Mouse (Mus musculus) lung, embryonic 16.5 days (tissue): Measurements from ENCODE around the gene Suclg1. TPM values are rescaled to one million over a fixed set of nuclear protein-coding genes. Genes with fewer than 3 reads are reported as not detected.

Source experiments
- ATAC-seq: fragments of 200-750 bp; cut with Nextera tagmentation; 2 replicates; pipeline ENCODE4 v1.8.0; 2017; ENCODE audit warnings: low read depth, mild to moderate bottlenecking, moderate library complexity
- H3K27ac ChIP-seq: fragments of 300-500 bp; sonication (generic); 2 replicates; pipeline ENCODE4 v1.5.1; 2014; ENCODE audit warnings: mild to moderate bottlenecking, control low read depth, low read length
- H3K27me3 ChIP-seq: fragments of 300-500 bp; sonication (generic); 2 replicates; pipeline ENCODE4 v1.6.1; 2014; ENCODE audit warnings: low read depth, low read length, mixed read lengths; ENCODE audit not compliant: control insufficient read depth, insufficient read depth
- H3K36me3 ChIP-seq: fragments of 300-500 bp; sonication (generic); 2 replicates; pipeline ENCODE4 v1.6.1; 2014; ENCODE audit warnings: low read length; ENCODE audit not compliant: control insufficient read depth, insufficient read depth
- H3K4me1 ChIP-seq: fragments of 300-500 bp; sonication (generic); replicated peaks from 2 replicates; pipeline ENCODE4 v1.6.1; 2014; ENCODE audit warnings: low read length, mixed read lengths; ENCODE audit not compliant: control insufficient read depth, insufficient read depth
- H3K4me2 ChIP-seq: fragments of 300-500 bp; sonication (generic); 2 replicates; pipeline ENCODE4 v1.6.1; 2014; ENCODE audit warnings: low read depth, low read length, control low read depth
- H3K4me3 ChIP-seq: fragments of 300-500 bp; sonication (generic); 2 replicates; pipeline ENCODE4 v1.5.1; 2014; ENCODE audit warnings: mild to moderate bottlenecking, low read length, control low read depth
- H3K9ac ChIP-seq: fragments of 300-500 bp; sonication (generic); 2 replicates; pipeline ENCODE4 v1.6.1; 2014; ENCODE audit warnings: low read length, control low read depth
- H3K9me3 ChIP-seq: fragments of 300-500 bp; sonication (generic); 2 replicates; pipeline ENCODE4 v1.6.1; 2016; ENCODE audit warnings: low read length; ENCODE audit not compliant: control insufficient read depth
- WGBS: fragments of 180-500 bp; shearing (Covaris S2); extraction: QIAGEN DNeasy Blood & Tissue Kit; methylation state at CpG from one replicate; pipeline ENCODE4 v1.1.7; 2014; 5-methylcytosine and 5-hydroxymethylcytosine counted together
- polyA plus RNA-seq: library from polyadenylated mRNA; unstranded; fragments of >200 nt; fragmentation: Nextera tagmentation; extraction: Ambion mirVana; gene quantifications from 2 replicates; pipeline ENCODE4 v1.2.1, GENCODE M21; 2015

Gene Suclg1
- polyA plus RNA-seq: 148 and 151 TPM in 2 replicates

DNA sequence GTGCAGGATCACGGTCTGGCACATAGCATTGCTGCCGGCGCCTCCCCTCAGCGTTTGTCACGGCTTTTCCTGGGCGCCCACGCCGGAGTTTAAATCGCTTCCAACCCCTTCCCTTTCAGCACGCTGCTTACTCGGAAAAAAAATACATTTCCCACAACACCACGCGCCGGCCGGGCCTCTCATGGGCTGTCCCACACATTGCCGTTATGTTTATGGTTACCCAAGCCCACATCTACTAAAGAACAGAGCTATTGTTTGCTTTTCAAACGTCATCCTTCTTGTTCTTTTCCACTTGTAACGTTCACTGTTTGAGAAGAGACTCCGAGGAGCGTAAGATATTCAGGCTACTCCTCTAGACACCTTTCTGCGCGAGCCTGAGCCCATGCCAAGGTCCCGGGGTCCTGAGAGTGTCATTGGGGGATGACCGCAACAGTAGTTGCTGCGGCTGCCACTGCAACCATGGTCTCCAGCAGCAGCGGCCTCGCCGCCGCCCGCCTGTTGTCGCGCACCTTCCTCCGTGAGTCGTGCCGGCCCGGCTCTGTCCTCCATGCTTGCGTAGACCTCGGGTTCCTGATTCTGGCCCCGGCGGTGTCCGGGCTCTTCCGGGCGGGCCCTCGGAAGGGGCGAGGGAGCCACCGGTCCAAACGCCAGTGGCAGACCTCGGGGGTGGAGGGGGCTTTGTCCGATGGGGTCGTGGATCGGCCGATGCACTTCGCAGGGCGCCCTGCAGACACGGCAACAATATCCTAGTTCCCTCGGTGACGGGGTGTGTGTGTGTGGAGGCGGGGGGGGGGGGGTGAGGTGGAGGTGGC is at the start of gene Suclg1:
Suclg1 (plus strand) TSS at position 146 of the 812 bp plus-strand sequence.
- H3K36me3 ChIP-seq: no peaks in the 10 kb centered on the region
- under 1% methylated on average over 56 of the region's 58 CpGs for WGBS
- H3K4me2 ChIP-seq: peak within 1 kb of the TSS; percentile 77
- H3K9me3 ChIP-seq: no peaks in the 10 kb centered on the region
- no peaks in the 10 kb centered on the region for H3K27me3 ChIP-seq
- H3K9ac ChIP-seq: peak within 1 kb of the TSS; percentile 98
- peaks cover 8% of the 10 kb centered on the region for H3K4me1 ChIP-seq
- H3K4me3 ChIP-seq: peak within 1 kb of the TSS; percentile 96
- H3K27ac ChIP-seq: peak within 1 kb of the TSS; percentile 81
- peak; percentile 97 for ATAC-seq

DNA sequence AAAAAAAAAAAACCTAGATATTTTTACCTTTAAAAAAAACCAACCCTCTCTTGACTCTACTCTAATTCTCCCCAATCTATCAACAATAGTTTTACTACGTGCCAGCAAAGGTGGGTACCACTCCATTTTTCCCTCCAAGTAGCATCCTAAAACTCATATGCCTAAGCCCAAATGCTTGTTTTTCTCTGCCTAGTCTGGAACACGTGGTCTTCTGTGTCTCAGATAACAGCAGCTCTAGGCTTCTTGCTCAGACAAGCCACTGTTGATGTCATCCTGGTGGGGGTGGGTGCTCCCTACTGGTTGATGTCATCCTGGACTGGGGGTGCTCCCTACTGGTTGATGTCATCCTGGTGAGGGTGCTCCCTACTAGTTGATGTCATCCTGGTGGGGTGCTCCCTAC is 44.5 kb upstream of the Suclg1 start:
- 65% methylated on average over 2 of the region's 2 CpGs for WGBS
- Histone ChIP-seq H3K27ac (no peak overlapping the region), H3K36me3 (no peaks in the 10 kb centered on the region), H3K4me3 (no peak overlapping the region), H3K27me3 (no peaks in the 10 kb centered on the region), H3K4me1 (no peaks in the 10 kb centered on the region), H3K9me3 (no peaks in the 10 kb centered on the region), H3K9ac (no peak overlapping the region), H3K4me2 (no peak overlapping the region)
- no peak for ATAC-seq

DNA sequence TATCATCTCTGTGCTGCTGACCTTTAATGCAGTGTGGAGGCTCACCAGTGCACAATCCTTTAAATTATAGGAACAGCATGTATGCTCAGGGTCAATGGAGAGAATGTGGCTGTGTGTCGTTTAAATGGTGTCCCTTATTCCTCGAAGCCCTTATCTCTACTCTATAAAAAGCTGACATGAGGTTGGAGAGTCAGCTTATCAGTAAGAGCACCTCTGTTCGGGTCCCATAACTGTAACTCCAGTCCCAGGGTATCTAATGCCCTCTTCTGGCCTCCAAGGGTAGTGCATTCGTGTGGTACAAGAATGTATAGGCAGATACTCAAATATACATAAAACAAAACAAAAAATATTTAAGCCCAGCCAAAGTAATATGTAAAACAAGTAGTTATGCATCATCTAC is 43.2 kb upstream of the Suclg1 start:
- Histone ChIP-seq H3K4me3 (no peak overlapping the region), H3K9ac (no peak overlapping the region), H3K4me2 (no peak overlapping the region), H3K4me1 (no peaks in the 10 kb centered on the region), H3K27ac (no peak overlapping the region), H3K36me3 (no peaks in the 10 kb centered on the region), H3K9me3 (no peaks in the 10 kb centered on the region), H3K27me3 (no peaks in the 10 kb centered on the region)
- no peak for ATAC-seq
- 68% methylated on average over 4 of the region's 4 CpGs for WGBS

DNA sequence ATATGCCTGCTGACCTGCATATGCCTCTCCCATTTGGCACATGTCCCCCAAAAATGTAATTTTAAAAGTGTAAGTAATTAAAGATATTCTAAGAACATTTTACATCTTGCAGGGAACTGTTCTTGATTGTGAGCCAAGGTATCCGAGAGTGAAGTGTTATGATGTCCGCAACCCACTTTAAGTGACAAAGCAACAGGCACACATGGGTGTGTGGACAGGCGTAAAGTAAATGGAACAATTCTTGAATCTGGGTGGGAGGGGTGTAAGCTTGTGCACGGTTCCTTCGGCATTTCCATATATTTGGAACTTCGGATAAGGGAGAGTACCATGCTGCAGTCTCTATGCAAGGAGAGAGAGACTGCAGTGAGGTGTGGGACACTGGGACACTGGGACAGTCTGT is 38.6 kb upstream of the Suclg1 start:
- no peak overlapping the region for H3K27ac ChIP-seq

DNA sequence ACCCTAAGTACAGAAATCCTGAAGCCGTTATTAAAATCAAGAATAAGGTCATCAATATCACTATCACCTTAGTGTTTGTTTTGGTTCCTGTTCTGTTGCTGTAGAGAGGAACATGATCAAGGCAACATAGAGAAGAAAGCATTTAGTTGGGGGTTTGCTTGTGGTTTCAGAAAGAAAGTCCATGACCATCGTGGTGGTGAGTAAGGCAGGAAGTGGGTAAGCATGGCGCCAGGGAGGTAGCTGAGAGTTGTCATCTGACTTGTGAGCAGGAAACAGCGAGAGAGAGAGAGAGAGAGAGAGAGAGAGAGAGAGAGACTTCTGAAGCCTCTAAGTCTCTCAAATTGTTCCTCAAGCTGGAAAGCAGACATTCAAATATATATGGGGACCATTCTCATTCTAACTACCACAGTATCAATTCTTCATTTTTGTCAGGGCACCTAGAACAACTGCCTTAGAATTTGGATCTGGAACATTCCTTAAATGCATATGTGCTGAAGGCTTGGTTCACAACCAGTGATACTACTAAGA is 37.7 kb upstream of the Suclg1 start:
- Histone ChIP-seq H3K9ac (no peak overlapping the region), H3K4me3 (no peak overlapping the region), H3K27ac (no peak overlapping the region), H3K4me1 (no peaks in the 10 kb centered on the region), H3K36me3 (no peaks in the 10 kb centered on the region), H3K27me3 (no peaks in the 10 kb centered on the region), H3K4me2 (no peak overlapping the region), H3K9me3 (no peaks in the 10 kb centered on the region)
- WGBS: 60% methylated on average over 4 of the region's 4 CpGs
- no peak for ATAC-seq

More for the DNA sequence above, 38.6 kb upstream of the Suclg1 start:
- Histone ChIP-seq H3K4me3 (no peak overlapping the region), H3K36me3 (no peaks in the 10 kb centered on the region), H3K9me3 (no peaks in the 10 kb centered on the region), H3K4me1 (no peaks in the 10 kb centered on the region), H3K27me3 (no peaks in the 10 kb centered on the region), H3K9ac (no peak overlapping the region), H3K4me2 (no peak overlapping the region)
- no peak for ATAC-seq
- WGBS: 71% methylated on average over 6 of the region's 6 CpGs

DNA sequence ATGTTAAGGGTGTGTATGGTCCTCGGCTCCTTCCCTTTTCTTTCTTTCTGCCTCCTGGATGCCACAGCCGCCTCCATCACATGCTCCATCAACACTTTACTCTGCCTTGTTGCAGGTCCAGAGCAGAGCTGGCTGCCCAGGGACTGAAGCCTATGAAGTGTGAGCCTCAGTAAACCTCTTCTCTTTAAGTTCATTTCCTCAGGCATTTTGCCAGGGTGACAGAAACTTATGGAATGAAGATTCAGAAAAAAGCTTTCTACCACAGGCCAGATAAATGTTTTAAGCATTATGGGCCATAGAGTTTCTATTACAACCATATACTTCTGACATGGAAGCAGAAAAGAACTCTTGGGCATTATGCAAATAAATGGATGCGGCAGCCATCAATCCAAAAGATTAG is 37.1 kb upstream of the Suclg1 start:
- Histone ChIP-seq H3K4me2 (no peak overlapping the region), H3K36me3 (no peaks in the 10 kb centered on the region), H3K9ac (no peak overlapping the region), H3K9me3 (no peaks in the 10 kb centered on the region), H3K27me3 (no peaks in the 10 kb centered on the region), H3K4me1 (no peaks in the 10 kb centered on the region), H3K4me3 (no peak overlapping the region), H3K27ac (no peak overlapping the region)
- peak; percentile 28; the same call in 1 of the 2 replicates for ATAC-seq
- 60% methylated on average over 3 of the region's 3 CpGs for WGBS

DNA sequence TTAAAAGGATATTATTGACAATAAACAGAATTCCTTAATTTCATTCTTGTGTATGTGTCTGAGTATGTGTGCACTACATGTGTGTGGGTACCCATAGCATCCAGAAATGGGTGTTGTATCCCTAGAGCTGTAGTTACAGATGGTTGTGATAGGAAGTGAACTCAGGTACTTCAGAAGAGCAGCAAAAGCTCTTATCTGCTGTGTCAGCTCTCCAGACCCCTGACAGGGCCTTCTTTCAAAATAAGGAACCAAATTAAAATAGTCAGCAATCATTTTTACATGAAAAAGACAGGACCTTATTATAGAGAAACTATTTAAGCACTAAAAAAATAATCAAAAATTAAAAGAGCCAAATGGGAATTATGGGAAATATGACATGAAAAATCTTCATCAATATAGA is 36.6 kb upstream of the Suclg1 start:
- no peaks in the 10 kb centered on the region for H3K36me3 ChIP-seq
- no peaks in the 10 kb centered on the region for H3K9me3 ChIP-seq
- H3K4me2 ChIP-seq: no peak overlapping the region
- H3K4me3 ChIP-seq: no peak overlapping the region
- no peak overlapping the region for H3K27ac ChIP-seq
- H3K4me1 ChIP-seq: no peaks in the 10 kb centered on the region
- no peak for ATAC-seq
- no peak overlapping the region for H3K9ac ChIP-seq
- no peaks in the 10 kb centered on the region for H3K27me3 ChIP-seq

DNA sequence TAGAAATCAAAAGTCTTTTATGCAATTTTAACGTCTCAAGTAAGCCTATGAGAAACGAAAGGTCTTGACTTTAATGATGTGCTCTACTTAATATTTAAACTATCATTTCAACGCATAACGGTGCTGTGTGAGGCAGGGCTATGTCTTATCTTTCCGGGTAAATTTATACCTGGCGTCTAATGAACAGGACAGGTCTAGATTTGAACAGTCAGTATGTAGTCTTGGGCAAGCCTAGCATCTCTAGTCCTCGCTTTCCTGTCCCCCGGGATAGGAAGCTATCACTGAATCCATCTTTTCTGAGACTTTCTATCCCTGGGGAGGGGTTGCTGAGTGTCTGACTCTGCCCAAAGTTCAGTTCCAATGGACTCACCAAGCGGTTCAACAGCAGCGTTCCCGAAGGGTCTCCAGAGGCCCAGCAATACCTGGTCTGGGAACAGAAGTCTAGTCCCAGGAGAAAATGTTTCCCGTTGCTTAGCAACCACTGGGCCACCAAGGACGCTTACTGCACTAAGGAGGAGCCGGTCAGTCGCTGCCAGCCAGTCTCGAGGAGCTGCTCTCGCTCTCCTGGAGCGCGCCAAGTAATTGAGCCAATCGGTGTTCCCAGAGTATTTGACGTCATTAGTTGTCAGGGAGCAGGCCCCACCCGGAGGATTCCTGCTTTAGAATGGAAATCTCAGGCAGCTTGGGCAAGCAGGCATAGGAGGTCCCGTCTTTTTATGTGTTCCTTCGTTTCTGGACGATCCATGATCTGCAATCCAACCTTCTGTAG is 26.8 kb upstream of the Suclg1 start, which contains the start of gene Dnah6:
Dnah6 (minus strand) TSS at position 463 of the 769 bp plus-strand sequence.
- peak; percentile 96 for ATAC-seq
- H3K4me3 ChIP-seq: peak within 1 kb of the TSS; percentile 34
- H3K27me3 ChIP-seq: no peaks in the 10 kb centered on the region
- 29% methylated on average over 25 of the region's 25 CpGs for WGBS
- peak within 1 kb of the TSS; percentile 52 for H3K4me2 ChIP-seq
- H3K9me3 ChIP-seq: no peaks in the 10 kb centered on the region
- H3K36me3 ChIP-seq: no peaks in the 10 kb centered on the region
- peaks cover 5% of the 10 kb centered on the region; the same call in 1 of the 2 replicates for H3K4me1 ChIP-seq
- peak within 1 kb of the TSS; percentile 27; the same call in 1 of the 2 replicates for H3K9ac ChIP-seq
- peak within 1 kb of the TSS; percentile 67 for H3K27ac ChIP-seq
